Mouse (Mus musculus) T-helper 2 cell (primary cell): Measurements from ENCODE around the gene Amz2.

Experiments used
- in situ Hi-C: fragments of 300-600 bp; cut with MboI, MseI; formaldehyde crosslinking; loops from one replicate; pipeline ENCODE4 v1.15.1; 2025; ENCODE audit warnings: high pct_unique_total_duplicates

Gene Amz2

GRCm38 (mm10) chr11:109494890-109495770 is 69.4 kb downstream of the Amz2 start:
- in situ Hi-C loops: no loop called here

GRCm38 (mm10) chr11:109495771-109496474 is 70.2 kb downstream of the Amz2 start:
- in situ Hi-C loops: no loop called here

- in situ Hi-C loops: no loop called here
These were observed 70.8 kb downstream of the Amz2 start for GRCm38 (mm10) chr11:109496475-109496993.

- in situ Hi-C loops: no loop called here
These were observed 71.4 kb downstream of the Amz2 start for GRCm38 (mm10) chr11:109496996-109497714.

GRCm38 (mm10) chr11:109497990-109498389 is 72.2 kb downstream of the Amz2 start:
- in situ Hi-C loops: no loop called here

- in situ Hi-C loops: loop anchor here (25.0 kb wide), 1 partner anchor 1038 kb away; no protein-coding TSS in a partner anchor
These were observed 74.5 kb downstream of the Amz2 start for GRCm38 (mm10) chr11:109500206-109500605.
